Mouse (Mus musculus): Measurements from ENCODE around the gene Ltbp3. TPM values are rescaled to one million over a fixed set of nuclear protein-coding genes. Genes with fewer than 3 reads are reported as not detected.

Ltbp3 gene
- polyA plus RNA-seq, 1 experiment from 2014 or later, result 4.1 TPM

- peaks cover 52% of the 10 kb centered on the region for H3K27me3 ChIP-seq (replicated peaks; ENCODE audit: control insufficient read depth, insufficient read depth, low read length)
Observed at GRCm38 (mm10) chr19:5756991-5757636, 16.4 kb downstream of the Ltbp3 start.

GRCm38 (mm10) chr19:5758878-5759403 lies 18.2 kb downstream of the Ltbp3 start:
- H3K4me2 ChIP-seq, result no peak overlapping the region
- peaks cover 9% of the 10 kb centered on the region for H3K4me1 ChIP-seq (replicated peaks; ENCODE audit: control insufficient read depth, insufficient read depth, low read length)
- no peak for ATAC-seq (replicated peaks; ENCODE audit: low FRiP score)
- H3K27me3 ChIP-seq (replicated peaks; ENCODE audit: control insufficient read depth, insufficient read depth, low read length), result peaks cover 40% of the 10 kb centered on the region
- WGBS, result 94% methylated on average over 14 of the region's 14 CpGs
- H3K4me3 ChIP-seq (ENCODE audit: low read depth, low read length), result no peak overlapping the region
- no peak for DNase-seq (ENCODE audit: low spot score)
- H3K27ac ChIP-seq (ENCODE audit: low read depth, low read length), result no peak overlapping the region
- H3K9ac ChIP-seq (ENCODE audit: low read depth, low read length), result no peak overlapping the region
- no peaks in the 10 kb centered on the region for H3K9me3 ChIP-seq (ENCODE audit: control insufficient read depth, low read length)
- peaks cover 30% of the 10 kb centered on the region for H3K36me3 ChIP-seq (ENCODE audit: control insufficient read depth, insufficient read depth, low read length)

More at GRCm38 (mm10) chr19:5756991-5757636, 16.4 kb downstream of the Ltbp3 start:
- Histone ChIP-seq H3K9me3 (ENCODE audit: control insufficient read depth, low read length) (no peaks in the 10 kb centered on the region), H3K36me3 (ENCODE audit: control insufficient read depth, insufficient read depth, low read length) (peaks cover 22% of the 10 kb centered on the region), H3K4me2 (peak overlapping the region; percentile 60), H3K4me1 (replicated peaks; ENCODE audit: control insufficient read depth, insufficient read depth, low read length) (peaks cover 9% of the 10 kb centered on the region), H3K27ac (ENCODE audit: low read depth, low read length) (no peak overlapping the region), H3K4me3 (ENCODE audit: low read depth, low read length) (peak overlapping the region; percentile 27; the same call in 1 of the 2 replicates), H3K9ac (ENCODE audit: low read depth, low read length) (peak overlapping the region; percentile 30; the same call in 1 of the 2 replicates)
- WGBS, result 26% methylated on average over 36 of the region's 36 CpGs
- ATAC-seq (replicated peaks; ENCODE audit: low FRiP score) (0 out of 2 replicates have a peak, but pooled peaks have one; percentile 29), DNase-seq (ENCODE audit: low spot score) (no peak)

DNA sequence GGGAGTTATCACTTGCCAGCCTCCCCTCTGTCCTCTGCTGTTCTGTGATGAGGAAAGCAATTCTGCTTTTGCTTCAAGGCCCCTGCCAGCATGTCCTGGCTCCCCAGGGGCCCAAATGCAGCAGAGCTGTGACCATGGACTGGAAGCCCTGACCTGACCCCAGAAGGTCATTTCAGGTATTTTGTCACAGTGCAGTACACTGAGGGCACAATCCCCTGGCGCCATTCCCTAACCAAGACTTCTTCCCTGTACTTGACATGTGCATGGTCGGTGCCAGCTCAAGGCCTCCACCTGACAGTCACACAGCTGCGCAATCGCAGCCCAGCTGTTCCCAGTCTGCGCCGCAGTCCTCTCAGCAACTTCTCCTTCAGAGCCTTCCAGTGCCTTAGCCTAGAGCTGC lies 22.5 kb downstream of the Ltbp3 start:
- H3K27ac ChIP-seq (ENCODE audit: low read depth, low read length), result no peak overlapping the region
- no peak overlapping the region for H3K9ac ChIP-seq (ENCODE audit: low read depth, low read length)
- H3K9me3 ChIP-seq (ENCODE audit: control insufficient read depth, low read length), result no peaks in the 10 kb centered on the region
- DNase-seq (ENCODE audit: low spot score), result no peak
- no peak overlapping the region for H3K4me2 ChIP-seq
- no peaks in the 10 kb centered on the region for H3K4me1 ChIP-seq (replicated peaks; ENCODE audit: control insufficient read depth, insufficient read depth, low read length)
- no peak overlapping the region for H3K4me3 ChIP-seq (ENCODE audit: low read depth, low read length)
- peaks cover 47% of the 10 kb centered on the region for H3K36me3 ChIP-seq (ENCODE audit: control insufficient read depth, insufficient read depth, low read length)
- WGBS, result 95% methylated on average over 6 of the region's 6 CpGs
- peaks cover 5% of the 10 kb centered on the region for H3K27me3 ChIP-seq (replicated peaks; ENCODE audit: control insufficient read depth, insufficient read depth, low read length)
- ATAC-seq (replicated peaks; ENCODE audit: low FRiP score), result no peak

- WGBS, result 84% methylated on average over 4 of the region's 4 CpGs
- no peak for ATAC-seq (replicated peaks; ENCODE audit: low FRiP score)
- H3K36me3 ChIP-seq (ENCODE audit: control insufficient read depth, insufficient read depth, low read length), result peaks cover 39% of the 10 kb centered on the region
- no peaks in the 10 kb centered on the region for H3K9me3 ChIP-seq (ENCODE audit: control insufficient read depth, low read length)
- H3K4me1 ChIP-seq (replicated peaks; ENCODE audit: control insufficient read depth, insufficient read depth, low read length), result peaks cover 9% of the 10 kb centered on the region
- H3K9ac ChIP-seq (ENCODE audit: low read depth, low read length), result no peak overlapping the region
- no peaks in the 10 kb centered on the region for H3K27me3 ChIP-seq (replicated peaks; ENCODE audit: control insufficient read depth, insufficient read depth, low read length)
- no peak overlapping the region for H3K4me3 ChIP-seq (ENCODE audit: low read depth, low read length)
- DNase-seq (ENCODE audit: low spot score), result no peak
- H3K27ac ChIP-seq (ENCODE audit: low read depth, low read length), result no peak overlapping the region
- no peak overlapping the region for H3K4me2 ChIP-seq
Observed at GRCm38 (mm10) chr19:5767271-5767670, 26.6 kb downstream of the Ltbp3 start.

DNA sequence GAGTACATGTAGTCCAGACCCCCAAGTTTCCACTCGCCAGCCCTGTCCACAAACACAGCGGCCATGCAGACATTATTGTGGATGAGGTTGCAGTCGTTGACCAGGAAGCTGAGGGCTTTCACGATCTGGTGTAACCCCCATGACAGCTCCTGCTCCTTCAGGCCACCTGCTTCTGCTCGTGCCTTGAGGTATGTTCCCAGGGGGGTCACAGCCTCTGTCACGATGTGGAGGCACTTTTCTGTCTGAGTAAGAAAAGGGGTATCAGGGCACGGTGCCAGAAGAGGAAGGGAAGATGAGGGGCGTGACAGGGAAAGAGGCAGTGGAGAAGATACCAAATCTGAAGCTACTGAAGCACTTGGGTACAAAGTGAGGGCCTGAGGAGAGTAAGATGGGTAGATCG lies 29.6 kb downstream of the Ltbp3 start:
- H3K27me3 ChIP-seq (replicated peaks; ENCODE audit: control insufficient read depth, insufficient read depth, low read length), result no peaks in the 10 kb centered on the region
- DNase-seq (ENCODE audit: low spot score) (no peak), ATAC-seq (replicated peaks; ENCODE audit: low FRiP score) (peak; percentile 9; the same call in 1 of the 2 replicates)
- 49% methylated on average over 9 of the region's 9 CpGs for WGBS
- H3K27ac ChIP-seq (ENCODE audit: low read depth, low read length), result 0 out of 2 replicates have a peak overlapping the region, but pooled peaks have one; percentile 73
- H3K36me3 ChIP-seq (ENCODE audit: control insufficient read depth, insufficient read depth, low read length), result peaks cover 21% of the 10 kb centered on the region
- peaks cover 9% of the 10 kb centered on the region for H3K4me1 ChIP-seq (replicated peaks; ENCODE audit: control insufficient read depth, insufficient read depth, low read length)
- H3K4me3 ChIP-seq (ENCODE audit: low read depth, low read length), result peak overlapping the region; percentile 83
- peak overlapping the region; percentile 77 for H3K9ac ChIP-seq (ENCODE audit: low read depth, low read length)
- H3K9me3 ChIP-seq (ENCODE audit: control insufficient read depth, low read length), result no peaks in the 10 kb centered on the region
- H3K4me2 ChIP-seq, result peak overlapping the region; percentile 80

- Histone ChIP-seq H3K9me3 (ENCODE audit: control insufficient read depth, low read length) (no peaks in the 10 kb centered on the region), H3K36me3 (ENCODE audit: control insufficient read depth, insufficient read depth, low read length) (peaks cover 13% of the 10 kb centered on the region; the same call in 1 of the 2 replicates), H3K4me2 (peak within 1 kb of the TSS; percentile 80), H3K4me3 (ENCODE audit: low read depth, low read length) (peak within 1 kb of the TSS; percentile 83), H3K4me1 (replicated peaks; ENCODE audit: control insufficient read depth, insufficient read depth, low read length) (peaks cover 9% of the 10 kb centered on the region), H3K27ac (ENCODE audit: low read depth, low read length) (peak within 1 kb of the TSS; percentile 73), H3K27me3 (replicated peaks; ENCODE audit: control insufficient read depth, insufficient read depth, low read length) (no peaks in the 10 kb centered on the region), H3K9ac (ENCODE audit: low read depth, low read length) (peak within 1 kb of the TSS; percentile 77)
- under 1% methylated on average over 64 of the region's 64 CpGs for WGBS
- peak; percentile 96 for DNase-seq (ENCODE audit: low spot score)
- peak; percentile 97 for ATAC-seq (replicated peaks; ENCODE audit: low FRiP score)
Observed at GRCm38 (mm10) chr19:5770925-5771860, 30.5 kb downstream of the Ltbp3 start, which contains the start of gene Scyl1. TSS of gene Scyl1 (minus strand) at chr19:5771419.

DNA sequence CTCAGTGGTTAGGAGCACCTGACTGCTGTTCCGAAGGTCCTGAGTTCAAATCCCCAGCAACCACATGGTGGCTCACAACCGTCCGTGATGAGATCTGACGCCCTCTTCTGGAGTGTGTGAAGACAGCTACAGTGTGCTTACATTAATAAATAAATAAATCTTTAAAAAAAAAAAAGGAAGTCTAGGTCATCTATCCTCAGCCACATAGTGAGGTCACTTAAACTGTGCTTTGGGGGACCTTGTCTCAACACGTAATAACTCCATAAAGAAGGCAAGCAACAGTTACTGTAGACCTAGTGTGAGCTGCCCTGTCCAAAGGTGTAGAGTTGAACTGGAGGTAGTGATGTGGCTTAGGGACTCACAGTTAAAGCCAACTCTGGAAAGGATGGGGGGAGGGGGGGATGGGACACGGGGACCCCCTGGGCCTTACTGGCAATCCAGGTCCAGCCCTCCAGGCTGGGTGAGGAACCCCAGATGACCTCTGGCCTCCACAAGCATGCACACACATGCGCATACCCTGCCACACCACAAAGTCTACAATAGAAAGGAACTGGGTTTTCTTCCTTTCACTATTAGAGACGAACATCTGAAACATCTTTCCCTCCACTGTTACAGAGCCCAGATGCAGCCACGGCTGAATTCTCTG lies 36.8 kb downstream of the Ltbp3 start:
- 76% methylated on average over 9 of the region's 9 CpGs for WGBS
- Histone ChIP-seq H3K4me2 (no peak overlapping the region), H3K4me3 (ENCODE audit: low read depth, low read length) (no peak overlapping the region), H3K27ac (ENCODE audit: low read depth, low read length) (no peak overlapping the region), H3K4me1 (replicated peaks; ENCODE audit: control insufficient read depth, insufficient read depth, low read length) (no peaks in the 10 kb centered on the region), H3K9ac (ENCODE audit: low read depth, low read length) (no peak overlapping the region), H3K9me3 (ENCODE audit: control insufficient read depth, low read length) (no peaks in the 10 kb centered on the region), H3K27me3 (replicated peaks; ENCODE audit: control insufficient read depth, insufficient read depth, low read length) (no peaks in the 10 kb centered on the region), H3K36me3 (ENCODE audit: control insufficient read depth, insufficient read depth, low read length) (no peaks in the 10 kb centered on the region)
- DNase-seq (ENCODE audit: low spot score) (no peak), ATAC-seq (replicated peaks; ENCODE audit: low FRiP score) (no peak)

DNA sequence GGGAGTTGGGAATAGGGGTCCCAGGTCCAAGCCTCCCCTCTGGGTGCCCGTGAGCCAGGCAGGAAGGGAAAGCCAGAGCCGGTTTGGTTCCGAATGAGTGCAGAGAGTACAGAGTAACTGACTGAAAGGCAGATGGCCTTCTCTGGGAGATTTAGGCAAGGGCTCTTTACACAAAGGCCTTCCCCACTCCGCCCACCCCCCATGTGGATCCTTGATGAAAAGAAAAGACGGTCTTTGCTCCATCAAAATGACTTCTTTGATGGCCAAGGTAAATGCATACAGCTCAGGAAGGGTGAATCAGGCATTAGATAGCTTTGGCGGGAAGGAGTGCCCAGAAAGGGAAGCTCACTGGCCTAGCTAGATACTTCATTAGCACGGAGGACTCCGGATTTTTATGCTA lies 37.6 kb downstream of the Ltbp3 start:
- Histone ChIP-seq H3K27ac (ENCODE audit: low read depth, low read length) (no peak overlapping the region), H3K4me1 (replicated peaks; ENCODE audit: control insufficient read depth, insufficient read depth, low read length) (no peaks in the 10 kb centered on the region)

More for the DNA sequence above, 37.6 kb downstream of the Ltbp3 start:
- 63% methylated on average over 8 of the region's 8 CpGs for WGBS
- Histone ChIP-seq H3K4me3 (ENCODE audit: low read depth, low read length) (no peak overlapping the region), H3K27me3 (replicated peaks; ENCODE audit: control insufficient read depth, insufficient read depth, low read length) (no peaks in the 10 kb centered on the region), H3K4me2 (no peak overlapping the region), H3K36me3 (ENCODE audit: control insufficient read depth, insufficient read depth, low read length) (no peaks in the 10 kb centered on the region), H3K9me3 (ENCODE audit: control insufficient read depth, low read length) (no peaks in the 10 kb centered on the region), H3K9ac (ENCODE audit: low read depth, low read length) (no peak overlapping the region)
- no peak for ATAC-seq (replicated peaks; ENCODE audit: low FRiP score)
- no peak for DNase-seq (ENCODE audit: low spot score)
